Mouse (Mus musculus): ENCODE results near the gene Fxyd5. TPM values are rescaled to one million over a fixed set of nuclear protein-coding genes. Genes with fewer than 3 reads are reported as not detected.

Fxyd5 gene
- polyA plus RNA-seq, 2 experiments, result 10.1 to 20.4 TPM

- H3K27ac ChIP-seq, result no peak overlapping the region
- no peak overlapping the region for H3K4me3 ChIP-seq (ENCODE audit: insufficient read depth in 1 of 2, low read depth in 2 of 2, low read length in 2 of 2)
- no peaks in the 10 kb centered on the region for H3K36me3 ChIP-seq (replicated peaks; ENCODE audit: control insufficient read depth, insufficient read depth, low read depth)
- WGBS (ENCODE audit: insufficient replicate concordance), result 41% methylated on average over 3 of the region's 3 CpGs
- DNase-seq (ENCODE audit: low read depth in 3 of 3, low spot score in 3 of 3) (no peak), ATAC-seq (ENCODE audit: insufficient read depth) (no peak)
- TF ChIP-seq CTCF (IDR thresholded peaks at IDR 0.05; ENCODE audit: low read depth) (no peak), EP300 (IDR thresholded peaks at IDR 0.05; ENCODE audit: low read depth) (no peak)
- H3K27me3 ChIP-seq (ENCODE audit: control insufficient read depth, insufficient read depth, low read length), result no peaks in the 10 kb centered on the region
- no peak overlapping the region for H3K4me2 ChIP-seq (ENCODE audit: low read depth)
- no peaks in the 10 kb centered on the region for H3K9me3 ChIP-seq (ENCODE audit: control insufficient read depth, low read length)
- no peak overlapping the region for H3K9ac ChIP-seq (replicated peaks)
- H3K4me1 ChIP-seq (replicated peaks; ENCODE audit: control insufficient read depth in 2 of 2, insufficient read depth in 2 of 2, low read length in 1 of 2), result peaks cover 0 to 6% of the 10 kb centered on the region in 2 experiments; a peak in 1 of 4 replicates
These were observed 42.9 kb upstream of the Fxyd5 start for GRCm38 (mm10) chr7:31085171-31085570.

- no peak overlapping the region for H3K27ac ChIP-seq
- WGBS (ENCODE audit: insufficient replicate concordance), result 56% methylated on average over 9 of the region's 9 CpGs
- no peak for ATAC-seq (ENCODE audit: insufficient read depth)
These were observed 41.9 kb upstream of the Fxyd5 start for GRCm38 (mm10) chr7:31084140-31084539.

GRCm38 (mm10) chr7:31082831-31083588 lies 40.7 kb upstream of the Fxyd5 start:
- no peak overlapping the region for H3K27ac ChIP-seq
- WGBS (ENCODE audit: insufficient replicate concordance), result 57% methylated on average over 14 of the region's 14 CpGs

More at GRCm38 (mm10) chr7:31084140-31084539, 41.9 kb upstream of the Fxyd5 start:
- TF ChIP-seq EP300 (IDR thresholded peaks at IDR 0.05; ENCODE audit: low read depth) (no peak), CTCF (IDR thresholded peaks at IDR 0.05; ENCODE audit: low read depth) (no peak)
- peaks cover 0 to 7% of the 10 kb centered on the region in 2 experiments; a peak in 1 of 4 replicates for H3K4me1 ChIP-seq (replicated peaks; ENCODE audit: control insufficient read depth in 2 of 2, insufficient read depth in 2 of 2, low read length in 1 of 2)
- no peaks in the 10 kb centered on the region for H3K9me3 ChIP-seq (ENCODE audit: control insufficient read depth, low read length)
- no peaks in the 10 kb centered on the region for H3K36me3 ChIP-seq (replicated peaks; ENCODE audit: control insufficient read depth, insufficient read depth, low read depth)
- no peak overlapping the region for H3K4me3 ChIP-seq (ENCODE audit: insufficient read depth in 1 of 2, low read depth in 2 of 2, low read length in 2 of 2)
- no peak for DNase-seq (ENCODE audit: low read depth in 3 of 3, low spot score in 3 of 3)
- H3K4me2 ChIP-seq (ENCODE audit: low read depth), result no peak overlapping the region
- H3K27me3 ChIP-seq (ENCODE audit: control insufficient read depth, insufficient read depth, low read length), result no peaks in the 10 kb centered on the region
- no peak overlapping the region for H3K9ac ChIP-seq (replicated peaks)

GRCm38 (mm10) chr7:31082106-31082505 lies 39.8 kb upstream of the Fxyd5 start:
- H3K4me3 ChIP-seq (ENCODE audit: insufficient read depth in 1 of 2, low read depth in 2 of 2, low read length in 2 of 2), result no peak overlapping the region
- H3K36me3 ChIP-seq (replicated peaks; ENCODE audit: control insufficient read depth, insufficient read depth, low read depth), result no peaks in the 10 kb centered on the region

More at GRCm38 (mm10) chr7:31082831-31083588, 40.7 kb upstream of the Fxyd5 start:
- H3K4me1 ChIP-seq (replicated peaks; ENCODE audit: control insufficient read depth in 2 of 2, insufficient read depth in 2 of 2, low read length in 1 of 2), result peaks cover 0 to 7% of the 10 kb centered on the region in 2 experiments; a peak in 1 of 4 replicates
- TF ChIP-seq CTCF (IDR thresholded peaks at IDR 0.05; ENCODE audit: low read depth), result no peak
- no peak for TF ChIP-seq EP300 (IDR thresholded peaks at IDR 0.05; ENCODE audit: low read depth)
- H3K36me3 ChIP-seq (replicated peaks; ENCODE audit: control insufficient read depth, insufficient read depth, low read depth), result no peaks in the 10 kb centered on the region
- ATAC-seq (ENCODE audit: insufficient read depth) (no peak), DNase-seq (ENCODE audit: low read depth in 3 of 3, low spot score in 3 of 3) (no peak)
- no peak overlapping the region for H3K4me2 ChIP-seq (ENCODE audit: low read depth)
- H3K9ac ChIP-seq (replicated peaks), result no peak overlapping the region
- no peaks in the 10 kb centered on the region for H3K27me3 ChIP-seq (ENCODE audit: control insufficient read depth, insufficient read depth, low read length)
- no peak overlapping the region for H3K4me3 ChIP-seq (ENCODE audit: insufficient read depth in 1 of 2, low read depth in 2 of 2, low read length in 2 of 2)
- no peaks in the 10 kb centered on the region for H3K9me3 ChIP-seq (ENCODE audit: control insufficient read depth, low read length)

GRCm38 (mm10) chr7:31081106-31081505 lies 38.8 kb upstream of the Fxyd5 start:
- H3K4me2 ChIP-seq (ENCODE audit: low read depth), result no peak overlapping the region
- TF ChIP-seq CTCF (IDR thresholded peaks at IDR 0.05; ENCODE audit: low read depth), result no peak
- TF ChIP-seq EP300 (IDR thresholded peaks at IDR 0.05; ENCODE audit: low read depth), result no peak

More at GRCm38 (mm10) chr7:31082106-31082505, 39.8 kb upstream of the Fxyd5 start:
- no peak for ATAC-seq (ENCODE audit: insufficient read depth)
- TF ChIP-seq CTCF (IDR thresholded peaks at IDR 0.05; ENCODE audit: low read depth) (no peak), EP300 (IDR thresholded peaks at IDR 0.05; ENCODE audit: low read depth) (no peak)
- H3K9me3 ChIP-seq (ENCODE audit: control insufficient read depth, low read length), result no peaks in the 10 kb centered on the region
- H3K27ac ChIP-seq, result no peak overlapping the region
- no peaks in the 10 kb centered on the region for H3K27me3 ChIP-seq (ENCODE audit: control insufficient read depth, insufficient read depth, low read length)
- H3K4me1 ChIP-seq (replicated peaks; ENCODE audit: control insufficient read depth in 2 of 2, insufficient read depth in 2 of 2, low read length in 1 of 2), result peaks cover 0 to 7% of the 10 kb centered on the region in 2 experiments; a peak in 1 of 4 replicates
- no peak overlapping the region for H3K4me2 ChIP-seq (ENCODE audit: low read depth)
- H3K9ac ChIP-seq (replicated peaks), result no peak overlapping the region
- no peak for DNase-seq (ENCODE audit: low read depth in 3 of 3, low spot score in 3 of 3)

More at GRCm38 (mm10) chr7:31081106-31081505, 38.8 kb upstream of the Fxyd5 start:
- H3K4me1 ChIP-seq (replicated peaks; ENCODE audit: control insufficient read depth in 2 of 2, insufficient read depth in 2 of 2, low read length in 1 of 2), result peaks cover 0 to 7% of the 10 kb centered on the region in 2 experiments; a peak in 1 of 4 replicates
- H3K27ac ChIP-seq, result no peak overlapping the region
- no peak for DNase-seq (ENCODE audit: low read depth in 3 of 3, low spot score in 3 of 3)
- WGBS (ENCODE audit: insufficient replicate concordance), result 41% methylated on average over 1 of the region's 1 CpGs
- no peak for ATAC-seq (ENCODE audit: insufficient read depth)
- no peaks in the 10 kb centered on the region for H3K36me3 ChIP-seq (replicated peaks; ENCODE audit: control insufficient read depth, insufficient read depth, low read depth)
- H3K9me3 ChIP-seq (ENCODE audit: control insufficient read depth, low read length), result no peaks in the 10 kb centered on the region
- no peak overlapping the region for H3K9ac ChIP-seq (replicated peaks)
- no peaks in the 10 kb centered on the region for H3K27me3 ChIP-seq (ENCODE audit: control insufficient read depth, insufficient read depth, low read length)
- H3K4me3 ChIP-seq (ENCODE audit: insufficient read depth in 1 of 2, low read depth in 2 of 2, low read length in 2 of 2), result no peak overlapping the region
